Mouse (Mus musculus) forebrain, postnatal 0 days (tissue): ENCODE results near the gene Ldlrad3. TPM values are rescaled to one million over a fixed set of nuclear protein-coding genes. Genes with fewer than 3 reads are reported as not detected.

ENCODE experiments used
- ATAC-seq: fragments of 200-750 bp; cut with Nextera tagmentation; 2 replicates; pipeline ENCODE4 v1.8.0; 2017; ENCODE audit warnings: mild to moderate bottlenecking, moderate library complexity
- DNase-seq: peaks from one replicate; pipeline ENCODE4 v3.0.0-alpha.2; 2015
- H3K27ac ChIP-seq: fragments of 300-500 bp; sonication (generic); 2 replicates; pipeline ENCODE4 v1.5.1; 2014; ENCODE audit warnings: low read depth, mild to moderate bottlenecking, antibody characterized with exemption, low read length, moderate library complexity, mixed read lengths
- H3K27me3 ChIP-seq: fragments of 300-500 bp; sonication (generic); 2 replicates; pipeline ENCODE4 v1.6.1; 2014; ENCODE audit warnings: mild to moderate bottlenecking, low read length, mixed read lengths; ENCODE audit not compliant: insufficient read depth
- H3K36me3 ChIP-seq: fragments of 300-500 bp; sonication (generic); 2 replicates; pipeline ENCODE4 v1.6.1; 2014; ENCODE audit warnings: mild to moderate bottlenecking, moderate library complexity; ENCODE audit not compliant: insufficient read depth
- H3K4me1 ChIP-seq: fragments of 300-500 bp; sonication (generic); 2 replicates; pipeline ENCODE4 v1.6.1; 2014; ENCODE audit warnings: antibody characterized with exemption; ENCODE audit not compliant: insufficient read depth
- H3K4me2 ChIP-seq: fragments of 300-500 bp; sonication (generic); 2 replicates; pipeline ENCODE4 v1.6.1; 2014; ENCODE audit warnings: low read depth, mild to moderate bottlenecking, moderate library complexity
- H3K4me3 ChIP-seq: fragments of 300-500 bp; sonication (generic); 2 replicates; pipeline ENCODE4 v1.5.1; 2014; ENCODE audit warnings: low read depth, low read length, mixed read lengths
- H3K9ac ChIP-seq: fragments of 300-500 bp; sonication (generic); 2 replicates; pipeline ENCODE4 v1.6.1; 2014; ENCODE audit warnings: mild to moderate bottlenecking
- H3K9me3 ChIP-seq: fragments of 300-500 bp; sonication (generic); 2 replicates; pipeline ENCODE4 v1.6.1; 2016; ENCODE audit warnings: low read length
- CTCF ChIP-seq: sonication (generic); IDR thresholded peaks from 2 replicates; pipeline ENCODE4 v1.5.1; 2016; ENCODE audit warnings: antibody characterized with exemption, control low read depth, low read depth
- WGBS: fragments of 180-500 bp; shearing (Covaris S2); extraction: QIAGEN DNeasy Blood & Tissue Kit; methylation state at CpG from one replicate; pipeline ENCODE4 v1.1.7; 2014; 5-methylcytosine and 5-hydroxymethylcytosine counted together
- polyA plus RNA-seq: library from polyadenylated mRNA; unstranded; fragments of >200 nt; fragmentation: Nextera tagmentation; extraction: Ambion mirVana; gene quantifications from 2 replicates; pipeline ENCODE4 v1.2.1, GENCODE M21; 2015
- total RNA-seq: library from RNA; depleted of rRNA; stranded (reverse); fragments of >200 nt; gene quantifications from 2 replicates; pipeline ENCODE4 v1.2.3, GENCODE M21; 2014

Gene Ldlrad3
- total and polyA plus RNA-seq, 2 experiments from 2014 or later: 20.9 to 23.4 TPM

DNA sequence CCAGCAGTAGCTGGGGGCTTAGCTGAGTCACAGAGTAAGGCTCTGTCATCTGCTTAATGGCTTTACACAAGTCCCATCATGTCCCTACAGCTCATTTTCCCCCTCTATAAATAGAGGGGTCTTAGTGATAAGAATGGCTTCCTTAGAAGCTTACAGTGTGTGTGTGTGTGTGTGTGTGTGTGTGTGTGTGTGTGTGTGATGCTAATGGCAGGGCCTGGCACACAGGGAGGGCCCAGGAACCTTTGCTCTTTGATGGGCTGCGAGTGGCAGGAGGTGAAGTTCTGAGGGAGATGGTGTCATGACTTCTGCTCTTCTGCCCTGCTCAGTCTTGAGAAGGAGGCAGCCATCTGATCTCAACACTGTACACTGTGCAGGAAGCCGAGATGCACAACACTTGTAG, 146.2 kb downstream of the Ldlrad3 start:
- Histone ChIP-seq H3K4me2 (no peak overlapping the region), H3K4me3 (no peak overlapping the region), H3K27me3 (no peaks in the 10 kb centered on the region), H3K36me3 (no peaks in the 10 kb centered on the region), H3K27ac (no peak overlapping the region), H3K9ac (no peak overlapping the region), H3K4me1 (peaks cover 9% of the 10 kb centered on the region; the same call in 1 of the 2 replicates), H3K9me3 (no peaks in the 10 kb centered on the region)
- DNase-seq: no peak
- ATAC-seq: no peak
- 90% methylated on average over 2 of the region's 2 CpGs for WGBS
- no peak for TF ChIP-seq CTCF

DNA sequence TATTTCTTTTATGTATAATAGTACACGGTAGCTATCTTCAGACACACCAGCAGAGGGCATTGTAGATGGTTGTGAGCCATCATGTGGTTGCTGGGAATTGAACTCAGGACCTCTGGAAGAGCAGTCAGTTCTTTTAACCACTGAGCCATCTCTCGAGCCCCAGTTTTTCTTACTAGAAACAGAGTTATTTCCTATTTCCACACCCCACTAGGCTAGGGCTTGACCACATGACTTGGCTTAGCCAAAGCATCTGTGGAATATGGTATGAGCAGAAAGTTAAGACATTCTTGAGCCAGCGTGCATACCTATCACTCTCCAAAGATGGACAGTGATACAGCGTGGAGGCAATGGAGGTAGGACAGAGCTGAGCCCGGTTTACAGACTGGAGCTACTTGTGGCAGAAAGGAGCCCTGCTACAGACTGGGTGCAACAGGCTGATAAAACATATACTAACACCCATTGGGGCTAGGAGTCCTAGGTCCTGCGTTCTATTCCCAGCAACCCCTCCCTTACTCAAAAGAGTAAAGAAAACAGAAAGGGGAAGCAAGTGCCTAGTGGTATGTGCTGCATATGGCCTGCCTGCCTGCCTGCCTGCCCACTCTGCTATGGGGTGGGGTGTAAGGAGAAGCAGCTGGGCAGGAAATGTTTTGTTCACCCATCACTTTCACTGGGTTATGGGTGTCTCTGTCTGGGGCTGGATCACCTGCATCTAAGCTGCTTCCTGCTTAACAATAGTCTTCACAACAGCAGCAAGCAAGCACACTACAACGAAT, 147.1 kb downstream of the Ldlrad3 start:
- no peak overlapping the region for H3K27ac ChIP-seq
- H3K9ac ChIP-seq: no peak overlapping the region
- TF ChIP-seq CTCF: peak; percentile 9; the same call in 1 of the 2 replicates
- ATAC-seq (no peak), DNase-seq (no peak)
- H3K4me1 ChIP-seq: peaks cover 11% of the 10 kb centered on the region; the same call in 1 of the 2 replicates
- no peaks in the 10 kb centered on the region for H3K36me3 ChIP-seq
- H3K4me2 ChIP-seq: no peak overlapping the region
- H3K9me3 ChIP-seq: no peaks in the 10 kb centered on the region
- no peaks in the 10 kb centered on the region for H3K27me3 ChIP-seq
- no peak overlapping the region for H3K4me3 ChIP-seq
- WGBS: 80% methylated on average over 7 of the region's 7 CpGs

DNA sequence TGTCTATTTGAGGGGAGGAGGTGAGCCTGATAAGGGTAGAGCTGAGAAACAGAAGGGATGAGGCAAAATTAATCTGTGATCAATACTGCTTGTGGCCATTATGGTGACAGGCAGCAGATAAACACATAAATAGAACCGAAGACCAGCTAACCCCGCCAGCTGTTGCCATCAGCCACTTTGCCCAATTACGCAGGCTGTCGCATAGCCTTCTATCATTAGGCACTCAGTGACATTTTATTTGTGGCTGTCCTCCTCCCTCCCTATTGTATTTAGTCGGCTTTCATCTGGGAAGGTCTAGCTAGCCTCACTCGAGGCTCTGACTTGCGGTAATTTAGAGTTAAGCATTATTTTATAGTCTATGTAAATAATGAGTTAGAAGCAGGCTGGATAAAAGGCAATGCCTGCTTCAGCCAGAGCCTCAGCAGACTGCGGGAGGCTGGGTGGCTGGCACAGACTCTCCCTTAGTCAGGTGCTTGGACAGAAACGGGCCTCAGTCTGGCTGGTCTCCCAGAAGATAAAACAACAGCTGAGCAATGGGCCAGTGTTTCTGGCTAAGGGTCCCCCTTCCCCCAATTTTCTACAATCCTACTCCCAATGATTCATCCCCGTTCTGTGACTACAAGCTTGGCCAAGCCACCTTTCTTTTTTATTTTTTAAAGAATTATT, 147.8 kb downstream of the Ldlrad3 start:
- TF ChIP-seq CTCF: no peak
- ATAC-seq (peak; percentile 90), DNase-seq (peak; percentile 82)
- 9% methylated on average over 10 of the region's 10 CpGs for WGBS
- 0 out of 2 replicates have a peak overlapping the region, but pooled peaks have one; percentile 22 for H3K27ac ChIP-seq
- no peak overlapping the region for H3K9ac ChIP-seq
- no peaks in the 10 kb centered on the region for H3K27me3 ChIP-seq
- no peaks in the 10 kb centered on the region for H3K9me3 ChIP-seq
- H3K36me3 ChIP-seq: no peaks in the 10 kb centered on the region
- no peak overlapping the region for H3K4me2 ChIP-seq
- H3K4me3 ChIP-seq: no peak overlapping the region
- peaks cover 15% of the 10 kb centered on the region; the same call in 1 of the 2 replicates for H3K4me1 ChIP-seq

DNA sequence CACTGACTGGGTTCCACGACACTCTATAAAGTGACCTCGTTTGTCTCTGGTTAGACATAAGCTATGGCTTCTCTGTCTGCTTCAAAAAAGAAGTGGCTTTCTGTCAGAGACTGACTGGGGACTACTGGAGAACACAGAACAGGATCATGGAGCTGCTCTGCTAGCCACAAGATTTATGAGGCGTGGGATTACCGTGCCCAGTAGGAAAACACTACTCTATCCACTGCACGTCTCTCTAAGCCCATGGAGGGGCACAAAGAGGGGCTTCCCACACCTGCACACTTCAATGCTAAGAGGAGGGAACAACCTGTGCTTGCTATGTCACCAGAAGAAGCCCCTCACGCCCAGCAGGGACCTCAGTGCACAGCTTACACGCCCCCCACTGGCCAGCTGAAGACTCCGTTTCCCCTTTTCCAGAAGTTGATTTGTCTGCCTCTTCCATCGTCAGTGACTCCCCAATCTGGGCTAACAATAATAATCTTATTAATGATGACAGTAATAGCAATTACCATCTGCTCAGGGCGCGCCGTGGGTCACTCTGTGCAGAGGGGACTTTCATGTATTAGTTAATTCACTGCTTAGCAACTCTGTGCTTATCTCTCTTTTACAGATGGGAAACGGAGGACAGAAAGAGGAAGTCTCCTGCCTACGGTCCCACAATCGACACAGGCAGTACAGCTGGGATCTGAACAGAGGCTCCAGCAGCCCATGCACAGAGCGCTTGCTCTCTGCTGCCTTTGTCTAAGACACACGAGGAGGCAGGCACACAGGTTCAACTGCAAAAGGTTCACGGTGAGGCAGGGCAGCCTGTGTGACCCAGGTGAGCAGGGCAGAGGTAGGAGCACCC, 149.3 kb downstream of the Ldlrad3 start:
- Histone ChIP-seq H3K9ac (no peak overlapping the region), H3K27ac (no peak overlapping the region), H3K4me1 (peaks cover 20% of the 10 kb centered on the region; the same call in 1 of the 2 replicates), H3K4me2 (no peak overlapping the region), H3K9me3 (no peaks in the 10 kb centered on the region), H3K27me3 (no peaks in the 10 kb centered on the region), H3K36me3 (no peaks in the 10 kb centered on the region), H3K4me3 (no peak overlapping the region)
- no peak for DNase-seq
- WGBS: 57% methylated on average over 18 of the region's 18 CpGs
- TF ChIP-seq CTCF: 0 out of 2 replicates have a peak, but pooled peaks have one; percentile 16
- no peak for ATAC-seq

DNA sequence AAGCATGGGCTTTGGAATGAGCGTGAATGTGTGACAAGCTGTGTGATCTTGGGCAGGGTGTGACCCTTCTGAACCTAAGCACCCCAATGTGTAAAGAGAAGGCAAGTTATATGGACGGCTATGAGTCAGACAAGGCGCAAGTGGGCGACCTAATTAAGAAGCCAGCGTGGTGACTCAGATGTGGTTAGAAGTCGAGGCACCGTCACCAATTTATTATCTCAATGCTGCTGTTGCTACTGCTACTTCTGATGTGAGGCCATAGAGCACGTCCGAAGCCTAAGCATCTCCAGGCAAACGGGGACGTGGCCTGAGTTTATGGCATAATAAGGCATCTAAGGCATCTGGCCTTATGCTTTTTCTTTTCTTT, 151.7 kb downstream of the Ldlrad3 start:
- DNase-seq (no peak), ATAC-seq (no peak)
- no peak for TF ChIP-seq CTCF
- Histone ChIP-seq H3K4me3 (no peak overlapping the region), H3K27me3 (no peaks in the 10 kb centered on the region), H3K27ac (no peak overlapping the region), H3K9ac (no peak overlapping the region), H3K4me1 (peaks cover 28% of the 10 kb centered on the region; the same call in 1 of the 2 replicates), H3K4me2 (no peak overlapping the region), H3K36me3 (no peaks in the 10 kb centered on the region), H3K9me3 (no peaks in the 10 kb centered on the region)
- 84% methylated on average over 11 of the region's 11 CpGs for WGBS

DNA sequence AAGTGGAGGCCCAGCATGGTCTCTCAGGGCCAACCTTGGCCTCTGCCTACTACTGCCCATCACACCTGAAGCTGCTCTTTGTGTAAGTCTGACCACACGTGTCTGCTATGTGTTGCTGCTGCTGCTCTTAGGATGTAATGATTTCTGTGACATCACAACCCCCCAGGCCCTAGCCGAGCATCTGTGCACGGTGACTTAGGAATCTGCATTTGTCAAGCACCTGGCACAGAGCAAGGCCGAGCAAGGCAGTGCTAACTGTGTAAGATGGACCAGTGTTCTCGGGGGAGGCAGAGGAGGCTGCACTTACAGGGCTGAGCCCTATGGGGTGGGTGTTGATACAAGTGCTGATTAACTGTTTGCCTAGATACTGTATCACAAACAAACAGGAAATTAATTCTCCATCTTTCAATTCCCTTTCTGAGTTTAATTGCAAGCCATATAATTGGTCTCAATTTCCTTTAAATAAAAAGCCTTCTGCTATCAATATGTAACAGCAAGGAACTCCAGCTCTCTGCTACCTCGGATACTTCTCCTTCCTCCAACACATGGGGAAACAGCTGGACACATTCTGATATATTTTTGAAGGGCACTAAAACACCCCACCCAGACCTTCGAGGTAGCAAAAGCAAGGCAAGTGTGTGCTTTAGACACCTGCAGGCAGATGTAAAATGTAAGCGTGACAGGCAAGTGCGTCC, 152.2 kb downstream of the Ldlrad3 start:
- H3K4me1 ChIP-seq: peaks cover 28% of the 10 kb centered on the region; the same call in 1 of the 2 replicates
- no peak overlapping the region for H3K4me3 ChIP-seq
- no peaks in the 10 kb centered on the region for H3K27me3 ChIP-seq
- H3K4me2 ChIP-seq: no peak overlapping the region
- H3K27ac ChIP-seq: no peak overlapping the region
- WGBS: 60% methylated on average over 9 of the region's 9 CpGs
- DNase-seq (no peak), ATAC-seq (no peak)
- no peak overlapping the region for H3K9ac ChIP-seq
- no peaks in the 10 kb centered on the region for H3K9me3 ChIP-seq
- H3K36me3 ChIP-seq: no peaks in the 10 kb centered on the region
- no peak for TF ChIP-seq CTCF
